Mouse (Mus musculus): ENCODE data around the gene Abat. TPM values are rescaled to one million over a fixed set of nuclear protein-coding genes. Genes with fewer than 3 reads are reported as not detected.

Abat gene
- polyA plus RNA-seq, 1 experiment from 2014 or later: 22.8 TPM

Small RNA genes lying within 50 kb of the gene (microRNA-seq; reads per million reads assigned to microRNA genes)
- gene Gm22137 (ENCODE audit: borderline number of aligned reads): not detected

Other genes starting within 250 kb of the Abat start
- gene Tmem114, start 88.3 kb upstream of the Abat start, polyA plus RNA-seq (2015; fragmentation: Nextera tagmentation; extraction: Ambion mirVana): not detected in 2 replicates
- 20.1 and 22.1 TPM in 2 replicates for gene Mettl22, start 42.6 kb upstream of the Abat start, polyA plus RNA-seq (2015; fragmentation: Nextera tagmentation; extraction: Ambion mirVana)
- 56.4 and 57.6 TPM in 2 replicates for gene Pmm2, start 124.2 kb downstream of the Abat start, polyA plus RNA-seq (2015; fragmentation: Nextera tagmentation; extraction: Ambion mirVana)
- 19.3 and 19.5 TPM in 2 replicates for gene Tmem186, start 124.3 kb downstream of the Abat start, polyA plus RNA-seq (2015; fragmentation: Nextera tagmentation; extraction: Ambion mirVana)
- 80.4 and 84.0 TPM in 2 replicates for gene Carhsp1, start 158.7 kb downstream of the Abat start, polyA plus RNA-seq (2015; fragmentation: Nextera tagmentation; extraction: Ambion mirVana)
- gene Gm5767, start 167.3 kb downstream of the Abat start, polyA plus RNA-seq (2015; fragmentation: Nextera tagmentation; extraction: Ambion mirVana): not detected in 2 replicates

Data from embryonic facial prominence, embryonic 15.5 days (tissue).